Mouse (Mus musculus) MEL (cell line): ENCODE data around the gene Crkl. TPM values are rescaled to one million over a fixed set of nuclear protein-coding genes. Genes with fewer than 3 reads are reported as not detected.

ENCODE experiments used
- DNase-seq: peaks from one replicate; pipeline ENCODE4 v3.0.0; 2011; ENCODE audit warnings: low read depth, low spot score
- H3K27ac ChIP-seq: 2 replicates; pipeline ENCODE4 v1.5.1; 2012; ENCODE audit warnings: low read depth, mild to moderate bottlenecking, control low read depth, low read length, moderate library complexity; ENCODE audit not compliant: control insufficient read depth
- H3K27me3 ChIP-seq, 2 experiments: fragments of 150-350 bp in 1 of 2; sonication (generic) in 1 of 2; 2 replicates each; pipeline ENCODE4 v1.6.1; 2012; ENCODE audit warnings: low read length in 2 of 2, mild to moderate bottlenecking in 2 of 2, improper control_type of control experiment in 1 of 2, moderate library complexity in 1 of 2; ENCODE audit not compliant: insufficient read depth in 2 of 2, control insufficient read depth in 1 of 2
- H3K36me3 ChIP-seq, 2 experiments: 2 replicates each; pipeline ENCODE4 v1.6.1; 2012 to 2014; ENCODE audit warnings: low read length in 2 of 2, improper control_type of control experiment in 1 of 2, inconsistent platforms in 1 of 2, mild to moderate bottlenecking in 1 of 2; ENCODE audit not compliant: insufficient read depth in 2 of 2, control insufficient read depth in 1 of 2
- H3K4me1 ChIP-seq, 2 experiments: fragments of 150-350 bp in 1 of 2; sonication (generic) in 1 of 2; 2 replicates each; pipeline ENCODE4 v1.6.1; 2012; ENCODE audit warnings: low read length in 2 of 2, improper control_type of control experiment in 1 of 2, mild to moderate bottlenecking in 1 of 2; ENCODE audit not compliant: insufficient read depth in 2 of 2, control insufficient read depth in 1 of 2
- H3K4me3 ChIP-seq, 2 experiments: fragments of 150-350 bp in 1 of 2; sonication (generic) in 1 of 2; 2 replicates each; pipeline ENCODE4 v1.5.1; 2012; ENCODE audit warnings: low read depth in 2 of 2, low read length in 2 of 2, mild to moderate bottlenecking in 2 of 2, moderate library complexity in 2 of 2, control low read depth in 1 of 2, improper control_type of control experiment in 1 of 2; ENCODE audit not compliant: control insufficient read depth in 1 of 2, insufficient read depth in 1 of 2
- H3K79me2 ChIP-seq: 2 replicates; pipeline ENCODE4 v1.6.1; 2012; ENCODE audit warnings: mild to moderate bottlenecking, low read length, moderate library complexity; ENCODE audit not compliant: control insufficient read depth, poor library complexity, insufficient read depth
- H3K9ac ChIP-seq: 2 replicates; pipeline ENCODE4 v1.6.1; 2012; ENCODE audit warnings: low read depth, mild to moderate bottlenecking, control low read depth, low read length, moderate library complexity; ENCODE audit not compliant: control insufficient read depth, poor library complexity, severe bottlenecking
- H3K9me3 ChIP-seq: fragments of 150-350 bp; sonication (generic); replicated peaks from 2 replicates; pipeline ENCODE4 v1.6.1; 2012; ENCODE audit warnings: mild to moderate bottlenecking, low read length, improper control_type of control experiment, moderate library complexity; ENCODE audit not compliant: insufficient read depth
- BHLHE40 ChIP-seq: IDR thresholded peaks from 2 replicates; pipeline ENCODE4 v1.6.1; 2012; ENCODE audit warnings: low read depth, mild to moderate bottlenecking, inconsistent platforms, low read length, improper control_type of control experiment, borderline replicate concordance
- CHD1 ChIP-seq: IDR thresholded peaks from 2 replicates; pipeline ENCODE4 v1.6.1; 2012; ENCODE audit warnings: low read depth, mild to moderate bottlenecking, inconsistent platforms, low read length, improper control_type of control experiment
- CHD2 ChIP-seq: IDR thresholded peaks from 2 replicates; pipeline ENCODE4 v1.6.1; 2011; ENCODE audit warnings: low read length, improper control_type of control experiment
- CTCF ChIP-seq, 3 experiments: IDR thresholded peaks in 2 of 3; conservative IDR thresholded peaks in 1 of 3; 2 replicates each; pipeline ENCODE4 v1.5.1; 2011 to 2012; ENCODE audit warnings: low read length in 3 of 3, low read depth in 2 of 3, mild to moderate bottlenecking in 2 of 3, improper control_type of control experiment in 1 of 3, inconsistent platforms in 1 of 3, mixed read lengths in 1 of 3, moderate library complexity in 1 of 3; ENCODE audit not compliant: control insufficient read depth in 1 of 3, insufficient read depth in 1 of 3, poor library complexity in 1 of 3, severe bottlenecking in 1 of 3
- E2F4 ChIP-seq: IDR thresholded peaks from 2 replicates; pipeline ENCODE4 v1.6.1; 2011; ENCODE audit warnings: low read depth, low read length, improper control_type of control experiment, borderline replicate concordance
- EP300 ChIP-seq, 2 experiments: IDR thresholded peaks; 2 replicates each; pipeline ENCODE4 v1.6.1; 2011; ENCODE audit warnings: improper control_type of control experiment in 2 of 2, low read length in 2 of 2, low read depth in 1 of 2, mild to moderate bottlenecking in 1 of 2
- GATA1 ChIP-seq: IDR thresholded peaks from 2 replicates; pipeline ENCODE4 v1.6.1; 2011; ENCODE audit warnings: low read depth, low read length, improper control_type of control experiment
- HCFC1 ChIP-seq: IDR thresholded peaks from 2 replicates; pipeline ENCODE4 v1.6.1; 2012; ENCODE audit warnings: low read depth, mild to moderate bottlenecking, inconsistent platforms, low read length, improper control_type of control experiment, moderate library complexity
- MEF2A ChIP-seq: IDR thresholded peaks from 2 replicates; pipeline ENCODE4 v1.6.1; 2014; ENCODE audit warnings: low read depth, mild to moderate bottlenecking, inconsistent platforms, low read length, improper control_type of control experiment; ENCODE audit not compliant: poor library complexity, insufficient replicate concordance, severe bottlenecking; ENCODE audit errors: extremely low read depth
- MYC ChIP-seq: IDR thresholded peaks from 2 replicates; pipeline ENCODE4 v1.6.1; 2011; ENCODE audit warnings: low read depth, mild to moderate bottlenecking, low read length, improper control_type of control experiment, moderate library complexity
- NELFE ChIP-seq: IDR thresholded peaks from 2 replicates; pipeline ENCODE4 v1.6.1; 2011; ENCODE audit warnings: low read depth, low read length, improper control_type of control experiment
- POLR2A ChIP-seq, 2 experiments: IDR thresholded peaks; 2 replicates each; pipeline ENCODE4 v1.6.1; 2011 to 2012; ENCODE audit warnings: low read length in 2 of 2, mild to moderate bottlenecking in 2 of 2, control low read depth in 1 of 2, improper control_type of control experiment in 1 of 2, low read depth in 1 of 2, moderate library complexity in 1 of 2; ENCODE audit not compliant: control insufficient read depth in 1 of 2, insufficient read depth in 1 of 2, poor library complexity in 1 of 2
- POLR2AphosphoS5 ChIP-seq: IDR thresholded peaks from 2 replicates; pipeline ENCODE4 v1.6.1; 2012; ENCODE audit warnings: low read depth, borderline replicate concordance, mild to moderate bottlenecking, inconsistent platforms, low read length, moderate library complexity, mixed read lengths
- RAD21 ChIP-seq: IDR thresholded peaks from 2 replicates; pipeline ENCODE4 v1.6.1; 2011; ENCODE audit warnings: mild to moderate bottlenecking, low read depth, low read length, improper control_type of control experiment
- SIN3A ChIP-seq: IDR thresholded peaks from 2 replicates; pipeline ENCODE4 v1.6.1; 2012; ENCODE audit warnings: low read length, improper control_type of control experiment, inconsistent platforms
- TCF12 ChIP-seq: IDR thresholded peaks from 2 replicates; pipeline ENCODE4 v1.6.1; 2014; ENCODE audit warnings: low read depth, mild to moderate bottlenecking, inconsistent platforms, low read length, improper control_type of control experiment, moderate library complexity
- USF1 ChIP-seq: IDR thresholded peaks from 2 replicates; pipeline ENCODE4 v1.6.1; 2014; ENCODE audit warnings: low read depth, mild to moderate bottlenecking, inconsistent platforms, low read length, improper control_type of control experiment, moderate library complexity
- ZC3H11A ChIP-seq: IDR thresholded peaks from 2 replicates; pipeline ENCODE4 v1.6.1; 2012; ENCODE audit warnings: low read depth, mild to moderate bottlenecking, inconsistent platforms, low read length, improper control_type of control experiment
- ZKSCAN1 ChIP-seq: IDR thresholded peaks from 2 replicates; pipeline ENCODE4 v1.6.1; 2012; ENCODE audit warnings: low read depth, mild to moderate bottlenecking, inconsistent platforms, low read length, improper control_type of control experiment, moderate library complexity
- polyA plus RNA-seq, 2 experiments: library from polyadenylated mRNA; stranded (reverse) in 1 of 2; unstranded in 1 of 2; fragments of >175 nt in 1 of 2; fragments of >200 nt in 1 of 2; gene quantifications; 2 replicates each; pipeline versions ENCODE4 v1.2.1 to v1.2.4; 2012; ENCODE audit warnings: low replicate concordance in 2 of 2, low read depth in 1 of 2; ENCODE audit not compliant: insufficient read length in 2 of 2, insufficient read depth in 1 of 2, missing spikeins in 1 of 2
- total RNA-seq: library from RNA; depleted of rRNA; stranded (reverse); fragments of 300-350 nt; gene quantifications from 2 replicates; pipeline ENCODE4 v1.2.3, GENCODE M21; 2012

Crkl gene
- total and polyA plus RNA-seq, 3 experiments: 14.9 to 146 (median 34.6) TPM

GRCm38 (mm10) chr16:17499249-17499883, 47.6 kb downstream of the Crkl start:
- Histone ChIP-seq H3K27ac (no peak overlapping the region), H3K4me3 (no peak overlapping the region), H3K9me3 (no peaks in the 10 kb centered on the region), H3K9ac (no peak overlapping the region), H3K36me3 (no peaks in the 10 kb centered on the region), H3K27me3 (peaks cover 2 to 4% of the 10 kb centered on the region in 2 experiments; a peak in 3 of 4 replicates), H3K4me1 (no peaks in the 10 kb centered on the region), H3K79me2 (no peaks in the 10 kb centered on the region)
- TF ChIP-seq TCF12 (no peak), BHLHE40 (no peak), CHD1 (no peak), NELFE (no peak), CTCF (IDR thresholded peaks at IDR 0.05 in 2 of 3, conservative IDR thresholded peaks at IDR 0.05 in 1 of 3; ENCODE audit: control insufficient read depth in 1 of 3, insufficient read depth in 1 of 3, low read depth in 2 of 3, low read length in 3 of 3, poor library complexity in 1 of 3, severe bottlenecking in 1 of 3) (no peak), RAD21 (no peak), USF1 (no peak), HCFC1 (no peak), SIN3A (no peak)
- no peak for DNase-seq

- H3K27ac ChIP-seq: no peak overlapping the region
- H3K9me3 ChIP-seq: no peaks in the 10 kb centered on the region
- DNase-seq: no peak
- H3K36me3 ChIP-seq: no peaks in the 10 kb centered on the region
- no peak overlapping the region for H3K9ac ChIP-seq
- H3K4me3 ChIP-seq: no peak overlapping the region
- no peaks in the 10 kb centered on the region for H3K4me1 ChIP-seq
- H3K27me3 ChIP-seq: peaks cover 2 to 8% of the 10 kb centered on the region in 2 experiments
- H3K79me2 ChIP-seq: no peaks in the 10 kb centered on the region
- TF ChIP-seq POLR2AphosphoS5 (no peak), CHD2 (no peak), GATA1 (no peak), E2F4 (no peak), EP300 (IDR thresholded peaks at IDR 0.05; ENCODE audit: low read depth in 1 of 2, low read length in 2 of 2) (no peak), POLR2A (IDR thresholded peaks at IDR 0.05; ENCODE audit: control insufficient read depth in 1 of 2, insufficient read depth in 1 of 2, low read depth in 1 of 2, low read length in 2 of 2, poor library complexity in 1 of 2) (no peak), MEF2A (no peak), ZC3H11A (no peak), MYC (no peak), ZKSCAN1 (no peak)
Measured at GRCm38 (mm10) chr16:17502681-17503080, 50.9 kb downstream of the Crkl start.
